Mouse (Mus musculus) stomach, embryonic 15.5 days (tissue): ENCODE results near the gene Dock9. TPM values are rescaled to one million over a fixed set of nuclear protein-coding genes. Genes with fewer than 3 reads are reported as not detected.

Experiments used
- ATAC-seq: fragments of 200-750 bp; cut with Nextera tagmentation; 2 replicates; pipeline ENCODE4 v1.8.0; 2017; ENCODE audit warnings: low read depth, moderate number of reproducible peaks, moderate TSS enrichment; ENCODE audit not compliant: insufficient read depth, low FRiP score
- H3K27ac ChIP-seq: fragments of 300-500 bp; sonication (generic); 2 replicates; pipeline ENCODE4 v1.5.1; 2015; ENCODE audit warnings: mild to moderate bottlenecking, inconsistent platforms
- H3K27me3 ChIP-seq: fragments of 300-500 bp; sonication (generic); replicated peaks from 2 replicates; pipeline ENCODE4 v1.6.1; 2015; ENCODE audit warnings: inconsistent platforms
- H3K36me3 ChIP-seq: fragments of 300-500 bp; sonication (generic); 2 replicates; pipeline ENCODE4 v1.6.1; 2015; ENCODE audit warnings: inconsistent platforms
- H3K4me1 ChIP-seq: fragments of 300-500 bp; sonication (generic); 2 replicates; pipeline ENCODE4 v1.6.1; 2015; ENCODE audit warnings: inconsistent platforms
- H3K4me2 ChIP-seq: fragments of 300-500 bp; sonication (generic); 2 replicates; pipeline ENCODE4 v1.6.1; 2015; ENCODE audit warnings: mild to moderate bottlenecking, inconsistent platforms
- H3K4me3 ChIP-seq: fragments of 300-500 bp; sonication (generic); replicated peaks from 2 replicates; pipeline ENCODE4 v1.5.1; 2015; ENCODE audit warnings: inconsistent platforms
- H3K9ac ChIP-seq: fragments of 300-500 bp; sonication (generic); 2 replicates; pipeline ENCODE4 v1.6.1; 2015; ENCODE audit warnings: inconsistent platforms
- H3K9me3 ChIP-seq: fragments of 300-500 bp; sonication (generic); 2 replicates; pipeline ENCODE4 v1.6.1; 2016; ENCODE audit warnings: inconsistent platforms
- WGBS: fragments of 180-500 bp; shearing (Covaris S2); methylation state at CpG from one replicate; pipeline ENCODE4 v1.1.7; 2015; 5-methylcytosine and 5-hydroxymethylcytosine counted together
- polyA plus RNA-seq: library from polyadenylated mRNA; unstranded; fragments of >200 nt; fragmentation: Nextera tagmentation; extraction: Ambion mirVana; gene quantifications from 2 replicates; pipeline ENCODE4 v1.2.1, GENCODE M21; 2015

The Dock9 gene
- polyA plus RNA-seq, 1 experiment from 2014 or later: 14.0 TPM

- Histone ChIP-seq H3K27ac (no peak overlapping the region), H3K4me3 (no peak overlapping the region), H3K4me2 (no peak overlapping the region), H3K36me3 (peaks cover 6% of the 10 kb centered on the region), H3K9ac (no peak overlapping the region), H3K9me3 (no peaks in the 10 kb centered on the region), H3K27me3 (no peaks in the 10 kb centered on the region), H3K4me1 (peaks cover 5% of the 10 kb centered on the region; the same call in 1 of the 2 replicates)
- no peak for ATAC-seq
- WGBS: 70% methylated on average over 4 of the region's 4 CpGs
These were observed 209.2 kb downstream of the Dock9 start for GRCm38 (mm10) chr14:121588451-121588850.

DNA sequence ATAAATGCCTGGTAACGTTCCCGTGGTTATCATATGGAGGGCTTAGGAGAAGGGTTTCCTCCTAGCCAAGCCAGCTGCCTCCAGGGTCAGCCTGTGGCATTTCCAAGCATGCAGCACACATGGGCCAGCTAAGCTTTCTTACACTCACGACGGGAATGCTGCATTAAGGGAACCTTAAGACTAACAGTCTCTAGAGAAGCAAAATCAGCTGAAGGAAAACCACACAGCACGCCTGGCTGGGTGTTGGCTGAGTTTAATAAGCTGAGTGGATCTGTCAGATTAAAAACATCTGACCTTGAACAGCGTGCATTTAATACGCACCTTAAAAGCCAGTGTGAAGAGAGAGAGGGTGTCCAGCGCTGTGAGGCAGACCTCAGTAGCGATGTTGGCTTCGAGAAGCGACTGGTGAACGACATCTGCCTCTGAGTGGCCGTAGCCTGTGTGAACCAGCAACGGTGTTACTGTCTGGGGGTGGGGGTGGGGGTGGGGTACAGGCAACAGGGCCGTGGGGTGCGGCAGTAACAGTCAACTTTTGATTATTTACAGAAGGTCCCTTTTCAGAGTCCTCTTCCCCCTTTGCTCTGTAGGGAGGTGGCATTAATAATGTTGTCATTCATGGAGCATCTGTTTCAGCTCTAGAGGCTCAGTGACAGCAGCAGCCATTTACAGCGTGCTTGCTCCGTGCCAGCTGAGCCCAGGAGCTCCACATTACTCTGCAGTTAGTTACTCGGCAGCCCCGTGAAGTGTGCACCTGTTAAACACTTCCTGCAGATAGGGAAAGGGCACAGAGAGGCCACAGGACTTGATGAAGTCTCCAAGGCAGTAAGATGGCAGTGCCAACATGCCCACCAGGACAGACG lies 211.5 kb downstream of the Dock9 start:
- Histone ChIP-seq H3K9ac (no peak overlapping the region), H3K9me3 (no peaks in the 10 kb centered on the region), H3K27ac (no peak overlapping the region), H3K27me3 (no peaks in the 10 kb centered on the region), H3K4me1 (peaks cover 5% of the 10 kb centered on the region; the same call in 1 of the 2 replicates), H3K4me3 (no peak overlapping the region), H3K4me2 (no peak overlapping the region), H3K36me3 (peaks cover 12% of the 10 kb centered on the region)
- WGBS: 37% methylated on average over 21 of the region's 21 CpGs
- ATAC-seq: no peak

GRCm38 (mm10) chr14:121579055-121579454 lies 218.6 kb downstream of the Dock9 start:
- H3K9ac ChIP-seq: no peak overlapping the region
- no peak for ATAC-seq
- WGBS: 45% methylated on average over 3 of the region's 3 CpGs

GRCm38 (mm10) chr14:121573391-121573790 lies 224.2 kb downstream of the Dock9 start:
- Histone ChIP-seq H3K36me3 (peaks cover 7% of the 10 kb centered on the region; the same call in 1 of the 2 replicates), H3K27ac (no peak overlapping the region), H3K4me1 (no peaks in the 10 kb centered on the region), H3K4me2 (no peak overlapping the region), H3K9me3 (no peaks in the 10 kb centered on the region), H3K27me3 (no peaks in the 10 kb centered on the region), H3K9ac (no peak overlapping the region), H3K4me3 (no peak overlapping the region)
- no peak for ATAC-seq
- 84% methylated on average over 5 of the region's 5 CpGs for WGBS

More at GRCm38 (mm10) chr14:121579055-121579454, 218.6 kb downstream of the Dock9 start:
- peaks cover 15% of the 10 kb centered on the region for H3K36me3 ChIP-seq
- H3K4me2 ChIP-seq: no peak overlapping the region
- H3K4me3 ChIP-seq: no peak overlapping the region
- no peaks in the 10 kb centered on the region for H3K4me1 ChIP-seq
- no peaks in the 10 kb centered on the region for H3K9me3 ChIP-seq
- H3K27ac ChIP-seq: no peak overlapping the region
- H3K27me3 ChIP-seq: no peaks in the 10 kb centered on the region

- no peaks in the 10 kb centered on the region for H3K4me1 ChIP-seq
- no peak for ATAC-seq
- H3K27ac ChIP-seq: no peak overlapping the region
- no peaks in the 10 kb centered on the region for H3K9me3 ChIP-seq
- H3K9ac ChIP-seq: no peak overlapping the region
- 47% methylated on average over 9 of the region's 9 CpGs for WGBS
- H3K27me3 ChIP-seq: no peaks in the 10 kb centered on the region
- H3K36me3 ChIP-seq: 0 out of 2 replicates have a peak, but pooled peaks cover 8% of the 10 kb centered on the region
- H3K4me2 ChIP-seq: no peak overlapping the region
- H3K4me3 ChIP-seq: no peak overlapping the region
These were observed 230.8 kb downstream of the Dock9 start for GRCm38 (mm10) chr14:121566794-121567201.

GRCm38 (mm10) chr14:121565930-121566329 lies 231.7 kb downstream of the Dock9 start:
- H3K9ac ChIP-seq: no peak overlapping the region
- no peaks in the 10 kb centered on the region for H3K9me3 ChIP-seq
- no peak for ATAC-seq
- H3K4me3 ChIP-seq: no peak overlapping the region
- WGBS: 68% methylated on average over 6 of the region's 6 CpGs
- no peak overlapping the region for H3K4me2 ChIP-seq
- no peaks in the 10 kb centered on the region for H3K4me1 ChIP-seq
- no peak overlapping the region for H3K27ac ChIP-seq
- 0 out of 2 replicates have a peak, but pooled peaks cover 8% of the 10 kb centered on the region for H3K36me3 ChIP-seq
- H3K27me3 ChIP-seq: no peaks in the 10 kb centered on the region

DNA sequence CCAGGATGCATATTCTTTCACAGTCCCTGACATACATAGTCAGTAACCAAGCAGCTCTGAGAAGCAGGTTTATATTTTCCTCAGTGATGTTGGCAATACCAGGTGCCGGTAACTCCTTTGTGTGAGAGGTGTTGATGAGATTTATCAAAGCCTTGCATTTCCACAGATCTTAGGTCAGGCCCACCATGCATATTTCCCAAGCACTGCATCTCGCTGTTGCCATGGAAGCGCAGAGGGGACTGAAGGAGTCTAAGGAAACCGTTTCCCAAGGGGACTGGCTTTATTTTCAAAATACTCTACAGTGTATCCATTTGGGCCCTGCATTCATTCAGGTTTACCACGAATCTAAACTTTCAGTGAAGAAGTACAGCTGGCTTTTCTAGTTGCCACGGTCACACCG lies 233.0 kb downstream of the Dock9 start:
- no peaks in the 10 kb centered on the region for H3K9me3 ChIP-seq
- no peak overlapping the region for H3K4me3 ChIP-seq
- no peak for ATAC-seq
- no peak overlapping the region for H3K27ac ChIP-seq
- H3K4me1 ChIP-seq: no peaks in the 10 kb centered on the region
- H3K27me3 ChIP-seq: no peaks in the 10 kb centered on the region
- WGBS: 52% methylated on average over 7 of the region's 7 CpGs
- H3K4me2 ChIP-seq: no peak overlapping the region
- 0 out of 2 replicates have a peak, but pooled peaks cover 7% of the 10 kb centered on the region for H3K36me3 ChIP-seq
- no peak overlapping the region for H3K9ac ChIP-seq

- H3K9me3 ChIP-seq: no peaks in the 10 kb centered on the region
- H3K4me2 ChIP-seq: no peak overlapping the region
- H3K9ac ChIP-seq: no peak overlapping the region
- no peak for ATAC-seq
- 87% methylated on average over 4 of the region's 4 CpGs for WGBS
- H3K27ac ChIP-seq: no peak overlapping the region
- H3K36me3 ChIP-seq: 0 out of 2 replicates have a peak, but pooled peaks cover 6% of the 10 kb centered on the region
- H3K4me1 ChIP-seq: no peaks in the 10 kb centered on the region
- H3K27me3 ChIP-seq: no peaks in the 10 kb centered on the region
- no peak overlapping the region for H3K4me3 ChIP-seq
These were observed 233.7 kb downstream of the Dock9 start for GRCm38 (mm10) chr14:121563954-121564353.

GRCm38 (mm10) chr14:121559026-121559425 lies 238.6 kb downstream of the Dock9 start:
- H3K36me3 ChIP-seq: peaks cover 15% of the 10 kb centered on the region; the same call in 1 of the 2 replicates
- no peaks in the 10 kb centered on the region for H3K9me3 ChIP-seq
- no peak overlapping the region for H3K4me2 ChIP-seq
- H3K27me3 ChIP-seq: no peaks in the 10 kb centered on the region
- no peaks in the 10 kb centered on the region for H3K4me1 ChIP-seq
- no peak overlapping the region for H3K4me3 ChIP-seq
- no peak overlapping the region for H3K27ac ChIP-seq
- H3K9ac ChIP-seq: no peak overlapping the region
- 79% methylated on average over 13 of the region's 13 CpGs for WGBS
- no peak for ATAC-seq

GRCm38 (mm10) chr14:121556401-121557315 lies 241.0 kb downstream of the Dock9 start:
- no peak overlapping the region for H3K27ac ChIP-seq
- peaks cover 15% of the 10 kb centered on the region; the same call in 1 of the 2 replicates for H3K36me3 ChIP-seq

GRCm38 (mm10) chr14:121553785-121554184 lies 243.9 kb downstream of the Dock9 start:
- ATAC-seq: no peak
- H3K27ac ChIP-seq: no peak overlapping the region
- no peak overlapping the region for H3K9ac ChIP-seq
- H3K4me1 ChIP-seq: no peaks in the 10 kb centered on the region
- H3K36me3 ChIP-seq: peaks cover 12% of the 10 kb centered on the region; the same call in 1 of the 2 replicates
- no peaks in the 10 kb centered on the region for H3K9me3 ChIP-seq
- no peak overlapping the region for H3K4me2 ChIP-seq
- no peak overlapping the region for H3K4me3 ChIP-seq
- H3K27me3 ChIP-seq: no peaks in the 10 kb centered on the region

More at GRCm38 (mm10) chr14:121556401-121557315, 241.0 kb downstream of the Dock9 start:
- H3K4me2 ChIP-seq: no peak overlapping the region
- no peaks in the 10 kb centered on the region for H3K9me3 ChIP-seq
- no peaks in the 10 kb centered on the region for H3K27me3 ChIP-seq
- 88% methylated on average over 21 of the region's 21 CpGs for WGBS
- H3K4me3 ChIP-seq: no peak overlapping the region
- H3K4me1 ChIP-seq: no peaks in the 10 kb centered on the region
- no peak overlapping the region for H3K9ac ChIP-seq
- ATAC-seq: no peak
